Mouse (Mus musculus) embryonic facial prominence, embryonic 15.5 days (tissue): ENCODE measurements around the gene Ube2l6. TPM values are rescaled to one million over a fixed set of nuclear protein-coding genes. Genes with fewer than 3 reads are reported as not detected.

Experiments used
- ATAC-seq: fragments of 200-750 bp; cut with Nextera tagmentation; 2 replicates; pipeline ENCODE4 v1.8.0; 2017; ENCODE audit warnings: low read depth, moderate TSS enrichment; ENCODE audit not compliant: insufficient number of reproducible peaks, low FRiP score, low TSS enrichment
- H3K27ac ChIP-seq: fragments of 300-500 bp; sonication (generic); replicated peaks from 2 replicates; pipeline ENCODE4 v1.5.1; 2015; ENCODE audit warnings: mild to moderate bottlenecking, inconsistent platforms
- H3K27me3 ChIP-seq: fragments of 300-500 bp; sonication (generic); 2 replicates; pipeline ENCODE4 v1.6.1; 2015; ENCODE audit warnings: inconsistent platforms
- H3K36me3 ChIP-seq: fragments of 300-500 bp; sonication (generic); 2 replicates; pipeline ENCODE4 v1.6.1; 2015; ENCODE audit warnings: mild to moderate bottlenecking, inconsistent platforms
- H3K4me1 ChIP-seq: fragments of 300-500 bp; sonication (generic); 2 replicates; pipeline ENCODE4 v1.6.1; 2015; ENCODE audit warnings: inconsistent platforms
- H3K4me2 ChIP-seq: fragments of 300-500 bp; sonication (generic); replicated peaks from 2 replicates; pipeline ENCODE4 v1.6.1; 2015; ENCODE audit warnings: mild to moderate bottlenecking, inconsistent platforms
- H3K4me3 ChIP-seq: fragments of 300-500 bp; sonication (generic); replicated peaks from 2 replicates; pipeline ENCODE4 v1.5.1; 2015; ENCODE audit warnings: mild to moderate bottlenecking, inconsistent platforms
- H3K9ac ChIP-seq: fragments of 300-500 bp; sonication (generic); 2 replicates; pipeline ENCODE4 v1.6.1; 2015; ENCODE audit warnings: inconsistent platforms
- H3K9me3 ChIP-seq: fragments of 300-500 bp; sonication (generic); replicated peaks from 2 replicates; pipeline ENCODE4 v1.6.1; 2016; ENCODE audit warnings: inconsistent platforms
- WGBS: fragments of 180-500 bp; shearing (Covaris S2); methylation state at CpG from one replicate; pipeline ENCODE4 v1.1.7; 2015; 5-methylcytosine and 5-hydroxymethylcytosine counted together
- polyA plus RNA-seq: library from polyadenylated mRNA; unstranded; fragments of >200 nt; fragmentation: Nextera tagmentation; extraction: Ambion mirVana; gene quantifications from 2 replicates; pipeline ENCODE4 v1.2.1, GENCODE M21; 2015

Gene Ube2l6
- polyA plus RNA-seq, 1 experiment from 2014 or later = 35.3 TPM

- 17% methylated on average over 10 of the region's 10 CpGs for WGBS
- Histone ChIP-seq H3K27ac (peak within 1 kb of the TSS; percentile 92), H3K4me3 (peak within 1 kb of the TSS; percentile 66), H3K4me1 (peaks cover 34% of the 10 kb centered on the region), H3K9ac (peak within 1 kb of the TSS; percentile 65), H3K27me3 (no peaks in the 10 kb centered on the region), H3K36me3 (no peaks in the 10 kb centered on the region), H3K4me2 (peak within 1 kb of the TSS; percentile 93), H3K9me3 (no peaks in the 10 kb centered on the region)
- no peak for ATAC-seq
Measured at GRCm38 (mm10) chr2:84838593-84838949, 39.9 kb downstream of the Ube2l6 start, which contains the start of gene Slc43a1. Slc43a1 (plus strand) TSS chr2:84838850.

GRCm38 (mm10) chr2:84838993-84839980 lies 40.7 kb downstream of the Ube2l6 start:
- peak overlapping the region; percentile 92 for H3K27ac ChIP-seq
- peak overlapping the region; percentile 93 for H3K4me2 ChIP-seq
- H3K9me3 ChIP-seq = no peaks in the 10 kb centered on the region
- no peaks in the 10 kb centered on the region for H3K36me3 ChIP-seq
- under 1% methylated on average over 47 of the region's 47 CpGs for WGBS
- ATAC-seq = no peak; the same call in 1 of the 2 replicates
- peak overlapping the region; percentile 66 for H3K4me3 ChIP-seq
- H3K9ac ChIP-seq = peak overlapping the region; percentile 65
- H3K27me3 ChIP-seq = no peaks in the 10 kb centered on the region
- peaks cover 38% of the 10 kb centered on the region for H3K4me1 ChIP-seq

GRCm38 (mm10) chr2:84840016-84840747 lies 41.6 kb downstream of the Ube2l6 start:
- peak overlapping the region; percentile 65 for H3K9ac ChIP-seq
- no peaks in the 10 kb centered on the region for H3K36me3 ChIP-seq
- WGBS = under 1% methylated on average over 54 of the region's 54 CpGs
- H3K27ac ChIP-seq = peak overlapping the region; percentile 92
- ATAC-seq = peak; percentile 91
- peaks cover 38% of the 10 kb centered on the region for H3K4me1 ChIP-seq
- peak overlapping the region; percentile 66 for H3K4me3 ChIP-seq
- H3K9me3 ChIP-seq = no peaks in the 10 kb centered on the region
- peak overlapping the region; percentile 93 for H3K4me2 ChIP-seq
- H3K27me3 ChIP-seq = no peaks in the 10 kb centered on the region

GRCm38 (mm10) chr2:84840748-84841563 lies 42.3 kb downstream of the Ube2l6 start:
- ATAC-seq = 0 out of 2 replicates have a peak, but pooled peaks have one; percentile 1
- peaks cover 38% of the 10 kb centered on the region for H3K4me1 ChIP-seq

DNA sequence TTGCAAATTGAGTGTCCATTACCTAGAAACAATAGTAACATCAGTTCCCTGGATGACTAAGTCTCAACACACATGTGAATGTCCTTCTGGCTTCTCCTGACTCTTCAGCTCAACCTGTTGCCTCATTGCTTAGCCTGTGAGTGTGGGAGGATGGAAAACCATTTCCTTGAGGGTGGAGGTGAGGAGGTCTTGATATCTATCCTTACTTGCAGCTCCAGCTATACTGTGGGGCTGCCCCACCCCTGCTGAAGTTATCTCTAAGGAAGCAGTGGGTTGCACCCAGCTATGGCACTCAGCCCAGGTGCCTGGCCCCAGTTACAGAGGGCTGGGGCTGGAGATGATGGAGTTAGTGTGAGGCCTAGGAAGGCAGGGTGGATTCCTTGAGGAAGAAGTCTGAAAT lies 43.3 kb downstream of the Ube2l6 start:
- Histone ChIP-seq H3K4me1 (peaks cover 38% of the 10 kb centered on the region), H3K9ac (no peak overlapping the region), H3K36me3 (no peaks in the 10 kb centered on the region), H3K27me3 (no peaks in the 10 kb centered on the region), H3K9me3 (no peaks in the 10 kb centered on the region), H3K27ac (no peak overlapping the region), H3K4me2 (no peak overlapping the region), H3K4me3 (0 out of 2 replicates have a peak overlapping the region, but pooled peaks have one; percentile 66)
- no peak for ATAC-seq

More at GRCm38 (mm10) chr2:84840748-84841563, 42.3 kb downstream of the Ube2l6 start:
- H3K4me2 ChIP-seq = peak overlapping the region; percentile 93
- 8% methylated on average over 17 of the region's 17 CpGs for WGBS
- no peaks in the 10 kb centered on the region for H3K27me3 ChIP-seq
- H3K9me3 ChIP-seq = no peaks in the 10 kb centered on the region
- H3K9ac ChIP-seq = peak overlapping the region; percentile 65
- peak overlapping the region; percentile 66 for H3K4me3 ChIP-seq
- no peaks in the 10 kb centered on the region for H3K36me3 ChIP-seq
- H3K27ac ChIP-seq = peak overlapping the region; percentile 92

DNA sequence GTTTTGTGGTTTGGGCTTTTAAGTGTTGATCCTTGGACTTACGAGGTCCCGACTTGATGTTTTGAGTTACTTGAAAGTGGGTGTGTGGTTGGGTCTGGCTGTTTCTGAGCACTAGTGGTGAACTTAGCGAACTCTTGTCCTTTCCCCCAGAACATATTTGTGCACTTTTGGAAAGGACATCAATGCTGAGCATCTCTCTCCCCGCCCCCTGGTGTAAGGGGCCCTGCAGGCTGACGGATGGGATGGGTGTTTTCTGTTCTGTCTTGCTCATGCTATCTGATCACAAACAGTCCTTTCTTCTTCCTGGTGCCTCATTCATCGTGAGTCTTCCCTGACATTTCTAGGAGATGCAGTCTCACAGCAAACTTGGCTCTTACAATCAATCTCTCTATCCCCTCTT lies 45.0 kb downstream of the Ube2l6 start:
- 69% methylated on average over 6 of the region's 6 CpGs for WGBS
- H3K36me3 ChIP-seq = no peaks in the 10 kb centered on the region
- H3K9ac ChIP-seq = no peak overlapping the region
- H3K4me3 ChIP-seq = no peak overlapping the region
- H3K4me2 ChIP-seq = no peak overlapping the region
- H3K4me1 ChIP-seq = peaks cover 31% of the 10 kb centered on the region
- no peaks in the 10 kb centered on the region for H3K27me3 ChIP-seq
- no peak overlapping the region for H3K27ac ChIP-seq
- no peaks in the 10 kb centered on the region for H3K9me3 ChIP-seq
- ATAC-seq = no peak

DNA sequence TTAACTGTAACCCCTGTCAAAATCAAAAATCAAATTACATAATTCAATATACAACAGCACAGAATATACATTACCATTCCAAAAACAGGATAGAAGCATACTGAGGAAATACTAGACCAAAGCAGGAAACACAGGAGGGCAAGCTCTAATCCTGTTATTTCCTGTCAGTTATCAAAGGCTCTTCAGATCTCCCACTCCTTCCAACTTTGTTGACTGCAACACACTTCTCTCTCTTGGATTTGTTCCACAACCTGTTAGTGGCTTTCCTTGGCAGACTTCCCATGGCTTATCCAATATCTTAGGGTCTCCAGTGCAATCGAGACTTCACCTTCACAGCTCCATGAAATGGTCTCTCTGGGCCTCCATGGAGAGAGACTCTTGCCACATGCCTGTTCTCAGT lies 46.6 kb downstream of the Ube2l6 start:
- no peak overlapping the region for H3K4me2 ChIP-seq
- no peak overlapping the region for H3K9ac ChIP-seq
- 57% methylated on average over 1 of the region's 1 CpGs for WGBS
- H3K4me1 ChIP-seq = peaks cover 21% of the 10 kb centered on the region; the same call in 1 of the 2 replicates
- peaks cover 5% of the 10 kb centered on the region for H3K36me3 ChIP-seq
- H3K9me3 ChIP-seq = no peaks in the 10 kb centered on the region
- no peak overlapping the region for H3K27ac ChIP-seq
- ATAC-seq = no peak
- no peak overlapping the region for H3K4me3 ChIP-seq
- no peaks in the 10 kb centered on the region for H3K27me3 ChIP-seq

GRCm38 (mm10) chr2:84850407-84851129 lies 51.9 kb downstream of the Ube2l6 start:
- Histone ChIP-seq H3K36me3 (peaks cover 29% of the 10 kb centered on the region), H3K4me3 (no peak overlapping the region), H3K27ac (no peak overlapping the region), H3K4me2 (peak overlapping the region; percentile 32; the same call in 1 of the 2 replicates), H3K4me1 (peaks cover 7% of the 10 kb centered on the region; the same call in 1 of the 2 replicates), H3K27me3 (no peaks in the 10 kb centered on the region), H3K9me3 (no peaks in the 10 kb centered on the region), H3K9ac (no peak overlapping the region)
- no peak for ATAC-seq
- 57% methylated on average over 7 of the region's 7 CpGs for WGBS

DNA sequence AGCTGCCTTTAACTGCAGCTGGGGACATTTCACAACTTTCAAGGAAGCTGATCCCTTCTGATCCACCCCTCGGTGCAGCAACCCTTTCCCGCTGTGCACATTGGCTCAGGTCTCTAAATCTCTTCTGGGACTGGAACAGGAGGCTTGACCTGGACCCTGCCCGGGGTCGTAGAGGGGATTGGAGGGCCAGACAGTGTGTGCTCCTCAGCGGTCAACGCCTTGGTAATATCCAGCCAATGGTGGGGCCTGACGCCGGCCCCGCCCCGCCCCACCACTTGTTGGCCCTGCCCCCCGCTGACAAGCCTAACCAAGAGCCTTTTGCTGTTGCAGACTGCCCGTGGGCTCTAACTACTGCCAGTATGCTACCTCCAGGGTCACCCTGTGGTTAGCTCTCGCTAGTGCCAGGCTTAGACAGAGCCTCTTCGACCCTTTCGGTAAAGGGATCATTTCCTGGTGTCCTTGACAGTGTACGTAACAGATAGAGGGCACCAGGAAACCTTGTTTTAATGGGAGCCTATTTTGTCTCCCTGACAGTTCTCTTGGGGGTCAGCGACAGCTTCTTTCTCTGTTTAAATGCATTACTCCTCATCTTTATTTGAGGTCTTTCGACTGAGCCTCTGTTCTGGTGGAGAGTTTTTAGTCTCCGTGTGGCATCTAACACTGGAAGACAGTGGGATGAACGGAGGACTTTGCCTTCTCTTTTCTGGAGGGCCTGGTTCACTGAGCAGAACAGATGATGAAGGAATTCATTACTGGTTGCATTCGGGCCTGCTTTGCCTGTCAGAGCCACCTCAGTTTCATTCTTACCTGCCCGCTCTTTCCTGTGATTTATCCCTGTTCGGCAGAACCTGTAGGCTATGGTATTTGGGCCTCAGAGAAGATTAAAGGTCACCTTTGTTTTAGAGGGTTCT lies 52.8 kb downstream of the Ube2l6 start:
- H3K4me2 ChIP-seq = peak overlapping the region; percentile 32
- ATAC-seq = no peak
- 40% methylated on average over 23 of the region's 23 CpGs for WGBS
- H3K27me3 ChIP-seq = no peaks in the 10 kb centered on the region
- peaks cover 7% of the 10 kb centered on the region; the same call in 1 of the 2 replicates for H3K4me1 ChIP-seq
- no peak overlapping the region for H3K4me3 ChIP-seq
- no peak overlapping the region for H3K27ac ChIP-seq
- peaks cover 29% of the 10 kb centered on the region for H3K36me3 ChIP-seq
- no peak overlapping the region for H3K9ac ChIP-seq
- H3K9me3 ChIP-seq = no peaks in the 10 kb centered on the region
